Mouse (Mus musculus) hindbrain, embryonic 12.5 days (tissue): Measurements from ENCODE around the gene Svbp. TPM values are rescaled to one million over a fixed set of nuclear protein-coding genes. Genes with fewer than 3 reads are reported as not detected.

ENCODE experiments used
- ATAC-seq: fragments of 200-750 bp; cut with Nextera tagmentation; 2 replicates; pipeline ENCODE4 v1.8.0; 2017; ENCODE audit warnings: moderate TSS enrichment; ENCODE audit not compliant: low FRiP score
- H3K27ac ChIP-seq: fragments of 300-500 bp; sonication (generic); 2 replicates; pipeline ENCODE4 v1.5.1; 2016; ENCODE audit warnings: mild to moderate bottlenecking
- H3K27me3 ChIP-seq: fragments of 300-500 bp; sonication (generic); 2 replicates; pipeline ENCODE4 v1.6.1; 2016; ENCODE audit warnings: mild to moderate bottlenecking
- H3K36me3 ChIP-seq: fragments of 300-500 bp; sonication (generic); 2 replicates; pipeline ENCODE4 v1.6.1; 2016; ENCODE audit warnings: mild to moderate bottlenecking
- H3K4me1 ChIP-seq: fragments of 300-500 bp; sonication (generic); 2 replicates; pipeline ENCODE4 v1.6.1; 2016
- H3K4me2 ChIP-seq: fragments of 300-500 bp; sonication (generic); replicated peaks from 2 replicates; pipeline ENCODE4 v1.6.1; 2016; ENCODE audit warnings: mild to moderate bottlenecking
- H3K4me3 ChIP-seq: fragments of 300-500 bp; sonication (generic); 2 replicates; pipeline ENCODE4 v1.5.1; 2016; ENCODE audit warnings: mild to moderate bottlenecking
- H3K9ac ChIP-seq: fragments of 300-500 bp; sonication (generic); 2 replicates; pipeline ENCODE4 v1.6.1; 2016; ENCODE audit warnings: mild to moderate bottlenecking, moderate library complexity
- H3K9me3 ChIP-seq: fragments of 300-500 bp; sonication (generic); replicated peaks from 2 replicates; pipeline ENCODE4 v1.6.1; 2016; ENCODE audit warnings: mild to moderate bottlenecking
- WGBS: fragments of 180-500 bp; shearing (Covaris S2); methylation state at CpG from one replicate; pipeline ENCODE4 v1.1.7; 2016; 5-methylcytosine and 5-hydroxymethylcytosine counted together
- polyA plus RNA-seq: library from polyadenylated mRNA; unstranded; fragments of >200 nt; fragmentation: Nextera tagmentation; extraction: Ambion mirVana; gene quantifications from 2 replicates; pipeline ENCODE4 v1.2.1, GENCODE M21; 2016

Svbp gene
- polyA plus RNA-seq, 1 experiment from 2014 or later: 193 TPM

DNA sequence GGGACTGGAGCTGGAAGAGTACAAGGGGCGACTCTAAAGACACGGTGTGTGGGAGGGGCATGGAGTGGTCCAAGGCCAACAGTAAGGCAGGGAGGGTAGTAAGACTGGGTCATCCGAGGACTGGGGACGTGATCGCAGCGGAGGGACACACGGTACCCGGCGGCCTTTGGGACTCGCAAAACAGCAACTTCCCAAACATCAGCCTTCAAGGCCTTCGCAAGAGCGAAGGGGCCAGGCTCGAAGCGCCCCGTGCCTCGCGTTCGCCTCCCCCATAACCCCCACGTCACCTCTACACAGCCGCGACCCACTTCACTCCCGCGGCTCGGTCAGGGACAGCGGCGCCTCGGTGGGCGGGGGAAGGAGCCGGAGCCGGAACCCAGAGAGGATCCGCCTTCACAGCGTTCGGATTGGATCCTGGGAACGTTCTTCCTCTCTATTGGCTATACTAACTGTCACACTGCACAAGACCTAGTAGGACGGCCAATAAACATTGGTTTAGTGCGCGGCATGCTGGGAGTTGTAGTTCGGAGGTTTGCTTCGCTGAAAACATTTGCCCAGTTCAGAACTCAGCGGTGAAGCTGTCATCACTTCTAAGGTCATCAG, 21.2 kb upstream of the Svbp start, which contains the start of gene Zfp691:
Zfp691 (minus strand) TSS at position 345 of the 603 bp plus-strand sequence.
- Histone ChIP-seq H3K36me3 (peaks cover 17% of the 10 kb centered on the region), H3K4me2 (peak within 1 kb of the TSS; percentile 72), H3K27me3 (no peaks in the 10 kb centered on the region), H3K9ac (peak within 1 kb of the TSS; percentile 80), H3K27ac (peak within 1 kb of the TSS; percentile 50; the same call in 1 of the 2 replicates), H3K9me3 (no peaks in the 10 kb centered on the region), H3K4me3 (peak within 1 kb of the TSS; percentile 50), H3K4me1 (peaks cover 19% of the 10 kb centered on the region)
- peak; percentile 100 for ATAC-seq
- WGBS: under 1% methylated on average over 40 of the region's 40 CpGs

DNA sequence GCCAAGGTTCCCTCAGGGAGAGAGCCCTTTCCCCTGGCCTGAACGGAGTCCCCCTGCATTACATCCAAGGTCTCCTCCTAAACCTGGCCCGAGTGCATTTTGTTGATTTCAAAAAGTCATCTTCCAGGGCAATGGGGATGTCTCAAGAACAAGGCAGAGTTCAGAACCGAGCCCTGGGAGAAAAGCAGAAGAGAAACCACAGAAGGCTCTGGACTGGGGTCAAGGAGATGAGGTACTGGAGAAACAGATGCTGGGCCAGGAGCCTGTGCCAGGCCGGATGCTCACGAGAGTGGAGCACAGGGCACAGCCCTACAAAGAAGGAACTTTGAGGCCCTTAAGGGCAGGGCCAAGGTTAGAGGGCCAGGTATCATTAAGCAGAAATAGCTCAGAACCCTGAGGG, 17.4 kb upstream of the Svbp start:
- no peak for ATAC-seq
- Histone ChIP-seq H3K4me3 (no peak overlapping the region), H3K27me3 (no peaks in the 10 kb centered on the region), H3K9me3 (no peaks in the 10 kb centered on the region), H3K36me3 (no peaks in the 10 kb centered on the region), H3K4me1 (peaks cover 5% of the 10 kb centered on the region), H3K27ac (no peak overlapping the region), H3K9ac (no peak overlapping the region), H3K4me2 (no peak overlapping the region)
- 79% methylated on average over 5 of the region's 5 CpGs for WGBS

DNA sequence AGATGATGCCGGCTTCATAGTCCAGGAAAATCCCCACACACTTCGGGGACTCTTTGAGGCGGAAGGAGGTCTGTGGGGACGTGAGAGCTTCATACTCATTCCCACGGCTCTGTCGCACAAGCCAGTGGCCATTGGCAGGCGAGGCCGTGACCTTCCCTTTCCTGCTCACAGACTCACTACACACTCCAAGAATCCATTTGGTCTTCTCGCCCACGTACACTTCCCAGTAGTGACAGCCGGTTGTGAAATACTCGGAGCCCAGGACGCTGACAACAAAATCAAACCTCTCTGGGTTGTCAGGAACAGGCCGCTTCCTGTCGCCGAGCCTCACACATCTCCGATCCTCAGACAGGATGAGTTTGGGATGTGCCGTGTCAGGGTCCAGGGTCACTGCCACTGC, 16.8 kb upstream of the Svbp start:
- no peak for ATAC-seq
- H3K27me3 ChIP-seq: no peaks in the 10 kb centered on the region
- WGBS: 80% methylated on average over 18 of the region's 18 CpGs
- H3K9ac ChIP-seq: no peak overlapping the region
- no peak overlapping the region for H3K4me2 ChIP-seq
- H3K9me3 ChIP-seq: no peaks in the 10 kb centered on the region
- no peak overlapping the region for H3K27ac ChIP-seq
- H3K4me3 ChIP-seq: no peak overlapping the region
- H3K4me1 ChIP-seq: no peaks in the 10 kb centered on the region
- H3K36me3 ChIP-seq: no peaks in the 10 kb centered on the region

DNA sequence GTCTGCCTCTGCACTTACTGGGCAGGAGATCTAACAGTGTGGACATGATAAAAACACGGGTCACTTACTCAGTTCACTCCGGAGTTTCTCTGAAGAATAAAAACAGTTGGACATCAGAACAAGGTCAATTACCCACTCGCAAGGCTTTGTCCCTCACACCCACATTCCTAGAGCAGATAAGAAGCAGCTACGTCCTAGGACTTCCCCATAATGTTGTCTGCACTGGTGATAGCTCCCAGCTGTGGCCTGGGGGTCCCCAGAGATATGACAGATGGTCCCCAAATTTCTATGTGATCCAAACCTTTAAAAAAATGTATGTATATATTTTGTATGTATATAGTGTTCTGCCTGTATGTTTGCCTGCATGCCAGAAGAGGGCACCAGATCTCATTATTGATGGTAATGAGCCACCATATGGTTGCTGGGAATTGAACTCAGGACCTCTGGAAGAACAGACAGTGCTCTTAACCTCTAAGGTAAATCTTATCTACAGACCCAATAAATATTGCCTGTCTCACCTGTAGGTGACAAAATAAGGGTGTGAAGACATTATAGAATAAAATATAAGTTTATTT, 14.9 kb upstream of the Svbp start:
- Histone ChIP-seq H3K36me3 (no peaks in the 10 kb centered on the region), H3K4me3 (no peak overlapping the region), H3K9ac (no peak overlapping the region), H3K27ac (no peak overlapping the region), H3K4me2 (no peak overlapping the region), H3K27me3 (no peaks in the 10 kb centered on the region), H3K4me1 (no peaks in the 10 kb centered on the region), H3K9me3 (no peaks in the 10 kb centered on the region)
- 64% methylated on average over 4 of the region's 4 CpGs for WGBS
- ATAC-seq: no peak

DNA sequence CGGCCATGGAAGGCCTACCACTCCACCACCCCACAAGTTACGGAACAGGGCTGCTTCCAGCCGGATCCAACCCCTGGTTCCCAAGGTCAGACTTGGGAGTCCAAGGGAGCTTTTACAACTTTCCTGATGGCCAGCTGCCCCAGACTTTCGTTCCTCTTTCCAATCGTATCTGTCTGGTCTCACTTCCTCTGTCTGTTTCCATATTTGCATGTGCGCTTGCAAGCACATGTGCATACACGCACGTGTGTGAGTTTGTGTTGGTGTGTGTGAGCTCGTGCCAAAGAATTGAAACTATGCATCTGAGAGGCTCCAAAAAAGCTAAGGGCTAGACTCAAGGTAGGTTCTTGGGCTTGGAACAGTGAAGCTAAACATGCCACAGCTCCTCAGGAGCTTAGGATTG, 13.7 kb upstream of the Svbp start:
- Histone ChIP-seq H3K4me1 (no peaks in the 10 kb centered on the region), H3K9ac (no peak overlapping the region), H3K9me3 (no peaks in the 10 kb centered on the region), H3K4me3 (no peak overlapping the region), H3K4me2 (no peak overlapping the region), H3K36me3 (no peaks in the 10 kb centered on the region), H3K27me3 (no peaks in the 10 kb centered on the region), H3K27ac (no peak overlapping the region)
- WGBS: 92% methylated on average over 9 of the region's 9 CpGs
- ATAC-seq: no peak

DNA sequence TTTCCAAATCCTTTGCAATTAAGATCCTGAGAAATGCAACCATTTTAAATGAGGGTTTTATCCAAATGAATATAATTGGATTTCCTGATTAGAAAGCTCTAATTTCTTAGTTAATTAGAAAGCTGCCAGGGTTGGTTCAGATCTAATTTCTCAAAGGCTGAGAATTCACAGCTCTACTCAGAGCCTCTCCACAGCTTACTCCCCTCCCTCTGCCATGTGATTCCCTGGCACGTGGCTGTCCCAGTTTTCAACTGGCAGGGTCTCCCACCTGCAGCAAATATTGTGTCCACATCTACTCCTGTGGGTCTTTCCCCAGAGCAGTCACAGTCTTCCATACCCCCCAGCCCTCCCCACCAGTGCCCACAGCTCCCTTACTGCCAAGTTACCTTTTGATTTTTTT, 11.6 kb upstream of the Svbp start:
- 55% methylated on average over 1 of the region's 1 CpGs for WGBS
- no peak for ATAC-seq
- H3K9me3 ChIP-seq: no peaks in the 10 kb centered on the region

DNA sequence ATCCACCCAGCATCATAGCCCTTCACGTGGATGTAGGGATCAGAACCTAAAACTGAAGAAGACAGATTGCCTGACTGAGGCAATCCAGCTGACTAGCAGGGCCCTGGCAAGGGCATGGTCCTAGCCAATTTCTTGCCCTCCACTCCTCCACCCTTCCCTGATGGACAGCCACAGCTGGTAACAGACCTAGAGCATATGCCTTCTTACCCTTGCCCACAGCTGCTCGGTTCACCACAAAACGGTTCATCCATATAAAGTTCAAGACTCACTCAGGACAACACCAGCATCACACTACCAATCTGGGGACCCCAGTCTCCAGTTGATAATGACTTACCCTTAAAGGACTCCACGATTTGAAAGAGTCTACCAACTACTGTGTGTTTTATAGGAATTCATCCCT, 9.3 kb upstream of the Svbp start:
- ATAC-seq: no peak
- Histone ChIP-seq H3K9ac (no peak overlapping the region), H3K27ac (no peak overlapping the region), H3K4me2 (no peak overlapping the region), H3K9me3 (no peaks in the 10 kb centered on the region), H3K27me3 (no peaks in the 10 kb centered on the region), H3K4me1 (no peaks in the 10 kb centered on the region), H3K36me3 (no peaks in the 10 kb centered on the region), H3K4me3 (no peak overlapping the region)
- 86% methylated on average over 4 of the region's 4 CpGs for WGBS

More for the DNA sequence above, 11.6 kb upstream of the Svbp start:
- H3K27me3 ChIP-seq: no peaks in the 10 kb centered on the region
- no peaks in the 10 kb centered on the region for H3K4me1 ChIP-seq
- H3K4me3 ChIP-seq: no peak overlapping the region
- H3K36me3 ChIP-seq: no peaks in the 10 kb centered on the region
- no peak overlapping the region for H3K9ac ChIP-seq
- no peak overlapping the region for H3K27ac ChIP-seq
- no peak overlapping the region for H3K4me2 ChIP-seq

DNA sequence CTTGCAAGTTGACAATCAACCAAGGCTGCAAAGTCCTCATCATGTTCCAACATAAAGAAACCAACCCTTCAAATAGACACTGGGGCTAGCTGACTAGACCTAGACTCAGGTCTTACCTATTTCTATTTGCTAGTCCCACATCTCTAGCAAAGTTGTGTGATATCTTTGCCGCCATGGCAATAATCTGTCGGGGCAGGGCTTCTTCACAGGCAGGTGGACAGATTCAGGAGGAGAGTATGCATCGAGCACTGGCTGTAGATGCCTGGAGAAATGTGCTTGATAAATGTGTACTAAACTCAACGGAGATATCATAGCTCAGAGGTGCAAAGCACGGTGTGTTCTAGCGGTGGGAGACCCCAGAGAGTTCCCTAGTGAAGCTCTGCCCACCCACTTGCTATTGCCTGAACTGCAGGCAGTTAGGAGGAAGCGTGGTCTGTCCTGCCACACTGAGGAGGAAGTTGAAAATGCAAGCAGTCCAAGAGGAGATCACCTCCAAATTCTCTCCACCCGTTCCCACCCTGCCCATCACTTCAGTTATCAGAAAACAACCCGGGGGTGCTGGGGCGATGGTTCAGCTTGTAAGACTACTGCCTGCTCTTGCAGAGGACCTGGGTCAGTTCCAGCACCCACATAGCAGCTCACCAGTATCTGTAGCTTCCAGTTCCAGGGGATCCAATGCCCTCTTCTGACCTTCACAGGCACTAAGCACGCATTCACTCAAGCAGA, 6.9 kb upstream of the Svbp start:
- no peak overlapping the region for H3K27ac ChIP-seq
- 63% methylated on average over 11 of the region's 11 CpGs for WGBS

DNA sequence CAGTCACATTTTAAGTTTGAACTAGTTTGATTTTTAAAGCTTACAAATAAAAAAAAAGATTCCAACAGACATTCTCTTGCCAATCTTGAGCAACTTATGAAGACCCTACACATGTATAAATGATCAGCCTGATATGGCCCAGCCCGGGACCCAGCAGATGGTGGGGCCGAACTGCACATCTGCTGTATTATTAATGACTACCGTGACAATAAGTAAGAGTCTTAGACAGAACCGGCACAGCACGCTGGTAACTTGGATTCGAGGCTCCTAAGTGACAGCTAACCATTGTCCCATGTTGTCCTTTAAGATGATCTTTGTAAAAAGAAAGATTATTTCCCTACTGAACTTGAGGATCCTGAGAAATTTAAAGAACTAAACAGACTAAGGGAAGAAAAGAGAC, 5.7 kb upstream of the Svbp start:
- H3K27me3 ChIP-seq: no peaks in the 10 kb centered on the region
- H3K36me3 ChIP-seq: no peaks in the 10 kb centered on the region
- no peak overlapping the region for H3K4me2 ChIP-seq
- H3K9me3 ChIP-seq: no peaks in the 10 kb centered on the region
- no peak overlapping the region for H3K27ac ChIP-seq
- H3K4me1 ChIP-seq: no peaks in the 10 kb centered on the region
- H3K9ac ChIP-seq: no peak overlapping the region
- no peak for ATAC-seq
- WGBS: 41% methylated on average over 6 of the region's 6 CpGs
- no peak overlapping the region for H3K4me3 ChIP-seq

More for the DNA sequence above, 6.9 kb upstream of the Svbp start:
- Histone ChIP-seq H3K4me1 (no peaks in the 10 kb centered on the region), H3K9me3 (no peaks in the 10 kb centered on the region), H3K9ac (no peak overlapping the region), H3K4me2 (no peak overlapping the region), H3K4me3 (no peak overlapping the region), H3K36me3 (no peaks in the 10 kb centered on the region), H3K27me3 (no peaks in the 10 kb centered on the region)
- ATAC-seq: no peak

DNA sequence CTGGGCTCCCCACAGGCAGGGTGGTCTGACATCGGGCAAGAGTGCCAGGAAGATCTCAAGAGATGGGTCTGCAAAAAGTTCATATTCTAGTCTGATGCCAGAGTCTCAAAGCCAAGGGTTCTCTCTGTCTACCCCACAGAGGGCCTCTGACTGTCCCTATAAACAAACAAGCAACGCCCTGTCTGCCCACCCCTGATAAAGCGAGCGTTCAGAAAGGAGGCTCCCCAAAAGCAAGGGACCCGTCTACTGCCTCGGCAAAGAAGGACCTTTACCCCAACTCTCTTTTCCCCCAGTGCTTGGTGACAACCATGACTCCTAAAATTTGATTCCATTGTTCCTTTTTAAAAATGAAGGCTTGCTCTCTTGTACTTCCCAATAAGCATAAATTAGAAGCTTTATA, 5.2 kb upstream of the Svbp start, which contains the start of gene Ermap:
Ermap (minus strand) TSS at position 148 of the 400 bp plus-strand sequence.
- Histone ChIP-seq H3K36me3 (no peaks in the 10 kb centered on the region), H3K4me2 (no peak within 1 kb of the TSS), H3K27me3 (no peaks in the 10 kb centered on the region), H3K9ac (no peak within 1 kb of the TSS), H3K9me3 (no peaks in the 10 kb centered on the region), H3K4me3 (no peak within 1 kb of the TSS), H3K27ac (no peak within 1 kb of the TSS), H3K4me1 (no peaks in the 10 kb centered on the region)
- no peak for ATAC-seq
- WGBS: 54% methylated on average over 6 of the region's 6 CpGs

DNA sequence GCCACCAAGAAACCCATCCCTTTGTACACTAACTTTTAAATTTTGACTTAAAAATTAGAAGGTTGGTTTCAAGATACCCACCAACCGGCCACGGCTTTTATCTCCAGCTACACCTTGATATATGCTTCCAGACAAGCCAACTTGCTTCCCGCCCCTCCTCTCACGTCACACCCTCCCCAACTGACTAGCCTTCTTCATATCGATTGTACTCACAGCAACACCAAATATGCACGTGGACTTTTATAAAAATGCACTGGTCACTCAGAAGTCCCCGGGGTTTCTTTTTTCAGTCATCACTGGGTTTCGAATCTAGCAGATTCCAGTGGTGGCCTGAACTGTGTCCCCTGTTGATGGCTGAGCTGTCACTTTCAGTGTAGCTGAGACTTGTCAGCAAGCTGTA, 4.5 kb upstream of the Svbp start:
- Histone ChIP-seq H3K9me3 (no peaks in the 10 kb centered on the region), H3K4me3 (no peak overlapping the region), H3K4me2 (no peak overlapping the region), H3K27me3 (no peaks in the 10 kb centered on the region), H3K36me3 (no peaks in the 10 kb centered on the region), H3K27ac (no peak overlapping the region), H3K4me1 (0 out of 2 replicates have a peak, but pooled peaks cover under 1% of the 10 kb centered on the region), H3K9ac (no peak overlapping the region)
- WGBS: 85% methylated on average over 8 of the region's 8 CpGs
- no peak for ATAC-seq

DNA sequence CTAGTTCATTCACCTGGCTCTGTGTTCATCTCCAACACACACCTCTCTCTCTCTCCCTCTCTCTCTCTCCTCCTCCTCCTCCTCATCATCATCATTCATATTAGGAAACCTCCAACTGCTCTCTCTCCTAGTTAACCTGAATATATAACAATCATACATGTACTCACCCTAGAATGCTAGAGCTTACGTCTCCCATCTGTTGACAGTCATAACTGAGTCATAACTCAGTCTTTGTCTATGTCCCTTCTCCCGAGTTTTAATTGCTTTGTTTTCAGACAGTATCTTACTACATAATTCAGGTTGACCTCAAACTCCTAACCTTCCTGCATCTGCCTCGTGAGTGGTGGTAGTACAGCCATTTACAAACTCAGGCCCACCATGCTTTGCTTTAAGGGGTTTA, 3.8 kb upstream of the Svbp start:
- Histone ChIP-seq H3K27ac (no peak overlapping the region), H3K9ac (no peak overlapping the region), H3K36me3 (no peaks in the 10 kb centered on the region), H3K27me3 (no peaks in the 10 kb centered on the region), H3K4me1 (peaks cover 7% of the 10 kb centered on the region), H3K4me2 (no peak overlapping the region), H3K9me3 (no peaks in the 10 kb centered on the region), H3K4me3 (no peak overlapping the region)
- no peak for ATAC-seq
- WGBS: 76% methylated on average over 3 of the region's 3 CpGs
